Mouse (Mus musculus): ENCODE results near the gene Rab33a. TPM values are rescaled to one million over a fixed set of nuclear protein-coding genes. Genes with fewer than 3 reads are reported as not detected.
A peak's percentile ranks its signal among the peaks of the same experiment; 100 is the strongest.

Rab33a gene
- 0.72 TPM in 1 of 2 replicates, not detected in the other for polyA plus RNA-seq (2012; rRNA removed)

- no peak for TF ChIP-seq POLR2A (IDR thresholded peaks at IDR 0.05; ENCODE audit: low read depth, low read length)
- no peak for TF ChIP-seq CTCF (IDR thresholded peaks at IDR 0.05; ENCODE audit: extremely low read depth, insufficient read length, insufficient replicate concordance, low read depth, low read length)
- 19% methylated on average over 33 of the region's 33 CpGs for WGBS
- Histone ChIP-seq H3K4me1 (ENCODE audit: control insufficient read depth, insufficient read depth, insufficient read length, low read length) (no peaks in the 10 kb centered on the region), H3K36me3 (ENCODE audit: control insufficient read depth, insufficient read depth, low read length) (no peaks in the 10 kb centered on the region), H3K4me3 (ENCODE audit: low read depth, low read length) (peak within 1 kb of the TSS; percentile 59), H3K27me3 (ENCODE audit: control insufficient read depth, insufficient read depth, low read length) (no peaks in the 10 kb centered on the region), H3K27ac (ENCODE audit: insufficient read depth, low read depth, low read length) (no peak within 1 kb of the TSS)
Observed at GRCm38 (mm10) chrX:48518808-48519548, at the start of gene Rab33a. Gene Rab33a (plus strand): TSS chrX:48519285.

GRCm38 (mm10) chrX:48481095-48481494 lies 38.0 kb upstream of the Rab33a start:
- TF ChIP-seq POLR2A (IDR thresholded peaks at IDR 0.05; ENCODE audit: low read depth, low read length) (no peak), CTCF (IDR thresholded peaks at IDR 0.05; ENCODE audit: extremely low read depth, insufficient read length, insufficient replicate concordance, low read depth, low read length) (no peak)
- H3K36me3 ChIP-seq (ENCODE audit: control insufficient read depth, insufficient read depth, low read length) = peaks cover 37% of the 10 kb centered on the region
- no peak overlapping the region for H3K4me3 ChIP-seq (ENCODE audit: low read depth, low read length)
- 72% methylated on average over 4 of the region's 4 CpGs for WGBS
- H3K27me3 ChIP-seq (ENCODE audit: control insufficient read depth, insufficient read depth, low read length) = no peaks in the 10 kb centered on the region
- no peak overlapping the region for H3K27ac ChIP-seq (ENCODE audit: insufficient read depth, low read depth, low read length)
- no peaks in the 10 kb centered on the region for H3K4me1 ChIP-seq (ENCODE audit: control insufficient read depth, insufficient read depth, insufficient read length, low read length)

- WGBS = 94% methylated on average over 7 of the region's 7 CpGs
- H3K27me3 ChIP-seq (ENCODE audit: control insufficient read depth, insufficient read depth, low read length) = no peaks in the 10 kb centered on the region
Observed at GRCm38 (mm10) chrX:48481687-48482086, 37.4 kb upstream of the Rab33a start.

GRCm38 (mm10) chrX:48493763-48494162 lies 25.3 kb upstream of the Rab33a start:
- Histone ChIP-seq H3K27me3 (ENCODE audit: control insufficient read depth, insufficient read depth, low read length) (no peaks in the 10 kb centered on the region), H3K27ac (ENCODE audit: insufficient read depth, low read depth, low read length) (no peak overlapping the region), H3K36me3 (ENCODE audit: control insufficient read depth, insufficient read depth, low read length) (peaks cover 9% of the 10 kb centered on the region), H3K4me1 (ENCODE audit: control insufficient read depth, insufficient read depth, insufficient read length, low read length) (no peaks in the 10 kb centered on the region), H3K4me3 (ENCODE audit: low read depth, low read length) (no peak overlapping the region)
- no peak for TF ChIP-seq POLR2A (IDR thresholded peaks at IDR 0.05; ENCODE audit: low read depth, low read length)
- no peak for TF ChIP-seq CTCF (IDR thresholded peaks at IDR 0.05; ENCODE audit: extremely low read depth, insufficient read length, insufficient replicate concordance, low read depth, low read length)
- 92% methylated on average over 8 of the region's 8 CpGs for WGBS

More at GRCm38 (mm10) chrX:48481687-48482086, 37.4 kb upstream of the Rab33a start:
- Histone ChIP-seq H3K36me3 (ENCODE audit: control insufficient read depth, insufficient read depth, low read length) (peaks cover 37% of the 10 kb centered on the region), H3K4me1 (ENCODE audit: control insufficient read depth, insufficient read depth, insufficient read length, low read length) (no peaks in the 10 kb centered on the region), H3K4me3 (ENCODE audit: low read depth, low read length) (no peak overlapping the region), H3K27ac (ENCODE audit: insufficient read depth, low read depth, low read length) (no peak overlapping the region)
- TF ChIP-seq POLR2A (IDR thresholded peaks at IDR 0.05; ENCODE audit: low read depth, low read length) (no peak), CTCF (IDR thresholded peaks at IDR 0.05; ENCODE audit: extremely low read depth, insufficient read length, insufficient replicate concordance, low read depth, low read length) (no peak)

GRCm38 (mm10) chrX:48513166-48513807 lies 5.8 kb upstream of the Rab33a start, which contains the start of gene Aifm1:
Gene Aifm1 (minus strand): TSS chrX:48513563.
- H3K36me3 ChIP-seq (ENCODE audit: control insufficient read depth, insufficient read depth, low read length) = no peaks in the 10 kb centered on the region
- TF ChIP-seq CTCF (IDR thresholded peaks at IDR 0.05; ENCODE audit: extremely low read depth, insufficient read length, insufficient replicate concordance, low read depth, low read length) (no peak), POLR2A (IDR thresholded peaks at IDR 0.05; ENCODE audit: low read depth, low read length) (peak; percentile 45; the same call in 1 of the 2 replicates)
- H3K4me1 ChIP-seq (ENCODE audit: control insufficient read depth, insufficient read depth, insufficient read length, low read length) = no peaks in the 10 kb centered on the region; the same call in 1 of the 2 replicates
- H3K27ac ChIP-seq (ENCODE audit: insufficient read depth, low read depth, low read length) = peak within 1 kb of the TSS; percentile 22; the same call in 1 of the 2 replicates
- WGBS = 8% methylated on average over 45 of the region's 45 CpGs
- H3K27me3 ChIP-seq (ENCODE audit: control insufficient read depth, insufficient read depth, low read length) = no peaks in the 10 kb centered on the region
- peak within 1 kb of the TSS; percentile 66 for H3K4me3 ChIP-seq (ENCODE audit: low read depth, low read length)

GRCm38 (mm10) chrX:48513824-48514223 lies 5.3 kb upstream of the Rab33a start:
- H3K36me3 ChIP-seq (ENCODE audit: control insufficient read depth, insufficient read depth, low read length) = no peaks in the 10 kb centered on the region
- TF ChIP-seq CTCF (IDR thresholded peaks at IDR 0.05; ENCODE audit: extremely low read depth, insufficient read length, insufficient replicate concordance, low read depth, low read length) (no peak), POLR2A (IDR thresholded peaks at IDR 0.05; ENCODE audit: low read depth, low read length) (no peak)
- no peaks in the 10 kb centered on the region; the same call in 1 of the 2 replicates for H3K4me1 ChIP-seq (ENCODE audit: control insufficient read depth, insufficient read depth, insufficient read length, low read length)
- peak overlapping the region; percentile 66 for H3K4me3 ChIP-seq (ENCODE audit: low read depth, low read length)
- H3K27me3 ChIP-seq (ENCODE audit: control insufficient read depth, insufficient read depth, low read length) = no peaks in the 10 kb centered on the region
- 10% methylated on average over 13 of the region's 13 CpGs for WGBS
- H3K27ac ChIP-seq (ENCODE audit: insufficient read depth, low read depth, low read length) = peak overlapping the region; percentile 22; the same call in 1 of the 2 replicates
